Mouse (Mus musculus): ENCODE results near the gene Klrg2. TPM values are rescaled to one million over a fixed set of nuclear protein-coding genes. Genes with fewer than 3 reads are reported as not detected.

The Klrg2 gene
- total and polyA plus RNA-seq, 3 experiments: 1.0 to 6.2 TPM; not detected in 1

DNA sequence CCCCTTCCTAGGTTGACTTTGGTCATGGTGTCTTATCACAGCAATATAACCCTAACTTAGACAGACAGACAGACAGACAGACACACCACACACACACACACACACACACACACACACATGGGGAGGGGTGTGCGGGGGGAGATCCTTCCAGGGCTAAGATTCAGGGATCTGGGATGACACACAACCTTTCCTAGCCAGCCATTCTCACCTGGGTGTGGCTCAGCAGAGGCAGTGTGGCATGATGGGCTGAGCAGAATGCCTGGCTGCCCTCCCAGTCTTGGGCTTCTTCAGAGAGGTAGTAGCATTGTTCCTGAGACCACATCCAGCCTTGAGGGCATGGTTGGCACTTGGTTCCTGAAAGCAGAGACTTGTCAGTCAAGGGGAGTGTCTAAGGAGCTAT is 7.5 kb downstream of the Klrg2 start:
- no peak overlapping the region for H3K9ac ChIP-seq (ENCODE audit: control insufficient read depth, low read depth, low read length, poor library complexity, severe bottlenecking)
- H3K36me3 ChIP-seq (ENCODE audit: control insufficient read depth in 1 of 2, insufficient read depth in 2 of 2, low read length in 2 of 2): no peaks in the 10 kb centered on the region; a peak in 1 of 4 replicates
- no peaks in the 10 kb centered on the region for H3K79me2 ChIP-seq (ENCODE audit: control insufficient read depth, insufficient read depth, low read length, poor library complexity)
- H3K4me1 ChIP-seq (ENCODE audit: control insufficient read depth in 1 of 2, insufficient read depth in 2 of 2, low read length in 2 of 2): peaks cover 0 to 6% of the 10 kb centered on the region in 2 experiments; a peak in 2 of 4 replicates
- no peak for TF ChIP-seq ZMIZ1 (IDR thresholded peaks at IDR 0.05; ENCODE audit: low read depth, low read length)
- no peak for TF ChIP-seq USF1 (IDR thresholded peaks at IDR 0.05; ENCODE audit: low read depth, low read length)
- TF ChIP-seq POLR2A (IDR thresholded peaks at IDR 0.05; ENCODE audit: control insufficient read depth in 1 of 2, insufficient read depth in 1 of 2, low read depth in 1 of 2, low read length in 2 of 2, poor library complexity in 1 of 2): no peak
- DNase-seq (ENCODE audit: low read depth, low spot score): no peak
- H3K9me3 ChIP-seq (replicated peaks; ENCODE audit: insufficient read depth, low read length): no peaks in the 10 kb centered on the region
- no peak overlapping the region for H3K27ac ChIP-seq (ENCODE audit: control insufficient read depth, low read depth, low read length)
- H3K27me3 ChIP-seq (ENCODE audit: control insufficient read depth in 1 of 2, insufficient read depth in 2 of 2, low read length in 2 of 2): no peaks in the 10 kb centered on the region
- no peak overlapping the region for H3K4me3 ChIP-seq (ENCODE audit: control insufficient read depth in 1 of 2, insufficient read depth in 1 of 2, low read depth in 2 of 2, low read length in 2 of 2)

DNA sequence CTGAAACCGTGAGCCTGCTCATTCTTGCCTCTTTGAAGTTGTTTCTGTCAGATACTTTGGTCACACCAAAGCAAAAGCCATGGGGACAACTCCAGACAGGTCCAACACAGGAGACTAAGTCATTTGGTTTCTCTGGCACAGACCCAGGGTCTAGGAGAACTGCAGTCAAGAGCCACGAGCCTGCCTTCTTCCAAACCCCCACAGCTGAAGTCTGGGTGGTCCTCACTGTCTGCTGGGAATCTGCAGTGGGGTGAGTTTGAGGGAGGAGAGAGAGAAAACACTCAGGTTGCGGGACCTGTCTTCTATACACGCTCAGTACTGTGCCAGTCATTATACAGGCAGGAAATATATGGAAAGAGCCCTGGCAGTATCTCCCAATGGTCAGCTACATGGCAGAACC is 9.6 kb downstream of the Klrg2 start:
- Histone ChIP-seq H3K27me3 (ENCODE audit: control insufficient read depth in 1 of 2, insufficient read depth in 2 of 2, low read length in 2 of 2) (no peaks in the 10 kb centered on the region), H3K9ac (ENCODE audit: control insufficient read depth, low read depth, low read length, poor library complexity, severe bottlenecking) (no peak overlapping the region), H3K79me2 (ENCODE audit: control insufficient read depth, insufficient read depth, low read length, poor library complexity) (no peaks in the 10 kb centered on the region), H3K4me3 (ENCODE audit: control insufficient read depth in 1 of 2, insufficient read depth in 1 of 2, low read depth in 2 of 2, low read length in 2 of 2) (no peak overlapping the region), H3K36me3 (ENCODE audit: control insufficient read depth in 1 of 2, insufficient read depth in 2 of 2, low read length in 2 of 2) (peaks cover 0 to 14% of the 10 kb centered on the region in 2 experiments; a peak in 3 of 4 replicates), H3K27ac (ENCODE audit: control insufficient read depth, low read depth, low read length) (no peak overlapping the region), H3K9me3 (replicated peaks; ENCODE audit: insufficient read depth, low read length) (no peaks in the 10 kb centered on the region), H3K4me1 (ENCODE audit: control insufficient read depth in 1 of 2, insufficient read depth in 2 of 2, low read length in 2 of 2) (peaks cover 8 to 14% of the 10 kb centered on the region in 2 experiments)
- DNase-seq (ENCODE audit: low read depth, low spot score): no peak
- TF ChIP-seq TBP (IDR thresholded peaks at IDR 0.05; ENCODE audit: low read depth, low read length) (no peak), SIN3A (IDR thresholded peaks at IDR 0.05; ENCODE audit: low read length) (no peak), POLR2AphosphoS2 (IDR thresholded peaks at IDR 0.05; ENCODE audit: low read length) (no peak), CHD2 (IDR thresholded peaks at IDR 0.05; ENCODE audit: low read length) (no peak), TCF12 (IDR thresholded peaks at IDR 0.05; ENCODE audit: low read depth, low read length) (no peak), MXI1 (IDR thresholded peaks at IDR 0.05; ENCODE audit: low read depth, low read length) (no peak), MAZ (IDR thresholded peaks at IDR 0.05; ENCODE audit: low read depth, low read length) (no peak), NRF1 (IDR thresholded peaks at IDR 0.05; ENCODE audit: insufficient read depth, low read depth, low read length, poor library complexity, severe bottlenecking) (no peak), MYB (IDR thresholded peaks at IDR 0.05; ENCODE audit: low read depth, low read length) (no peak), E2F4 (IDR thresholded peaks at IDR 0.05; ENCODE audit: borderline replicate concordance, low read depth, low read length) (no peak), ZNF384 (IDR thresholded peaks at IDR 0.05; ENCODE audit: low read depth, low read length) (no peak), USF2 (IDR thresholded peaks at IDR 0.05; ENCODE audit: borderline replicate concordance in 1 of 2, insufficient read depth in 1 of 2, low read depth in 1 of 2, low read length in 2 of 2) (no peak), EP300 (IDR thresholded peaks at IDR 0.05; ENCODE audit: low read depth in 1 of 2, low read length in 2 of 2) (no peak)
